Mouse (Mus musculus) right cerebral cortex, postnatal 4 days (tissue): ENCODE measurements around the gene Galr3.

Source experiments
- DNase-seq: peaks from one replicate; pipeline ENCODE4 v3.0.0-alpha.2; 2022

Gene Galr3

GRCm38 (mm10) chr15:79057850-79058249 is 16.2 kb downstream of the Galr3 start:
- DNase-seq: no peak

- DNase-seq: no peak
These were observed 19.3 kb downstream of the Galr3 start for GRCm38 (mm10) chr15:79060887-79061565.

GRCm38 (mm10) chr15:79062376-79063159 is 20.9 kb downstream of the Galr3 start, which contains the start of gene Ankrd54:
TSS of gene Ankrd54 (minus strand) at chr15:79062893.
- DNase-seq: peak; percentile 93

- no peak for DNase-seq
These were observed 21.6 kb downstream of the Galr3 start for GRCm38 (mm10) chr15:79063160-79063740.

GRCm38 (mm10) chr15:79065086-79065770 is 23.5 kb downstream of the Galr3 start:
- DNase-seq: no peak

GRCm38 (mm10) chr15:79066276-79066675 is 24.6 kb downstream of the Galr3 start:
- DNase-seq: no peak

- DNase-seq: no peak
These were observed 25.9 kb downstream of the Galr3 start for GRCm38 (mm10) chr15:79067631-79068030.

- DNase-seq: no peak
These were observed 26.7 kb downstream of the Galr3 start for GRCm38 (mm10) chr15:79068416-79068815.

GRCm38 (mm10) chr15:79071117-79072039 is 29.7 kb downstream of the Galr3 start:
- DNase-seq: no peak

GRCm38 (mm10) chr15:79073752-79074151 is 32.1 kb downstream of the Galr3 start:
- DNase-seq: no peak

- DNase-seq: no peak
These were observed 32.8 kb downstream of the Galr3 start for GRCm38 (mm10) chr15:79074446-79074845.

GRCm38 (mm10) chr15:79074913-79075532 is 33.3 kb downstream of the Galr3 start, which contains the start of gene Eif3l:
TSS of gene Eif3l (plus strand) at chr15:79075179.
- DNase-seq: peak; percentile 84

GRCm38 (mm10) chr15:79075658-79076365 is 34.1 kb downstream of the Galr3 start:
- DNase-seq: no peak

- no peak for DNase-seq
These were observed 37.9 kb downstream of the Galr3 start for GRCm38 (mm10) chr15:79079567-79079966.

GRCm38 (mm10) chr15:79092284-79092683 is 50.6 kb downstream of the Galr3 start:
- no peak for DNase-seq
